Mouse (Mus musculus) lung, postnatal 0 days (tissue): Measurements from ENCODE around the gene Ptprc.

Experiments used
- CTCF ChIP-seq: IDR thresholded peaks from 2 replicates; pipeline ENCODE4 v1.5.1; 2016; ENCODE audit warnings: antibody characterized with exemption, mild to moderate bottlenecking
- EP300 ChIP-seq: IDR thresholded peaks from 2 replicates; pipeline ENCODE4 v1.6.1; 2016; ENCODE audit warnings: antibody characterized with exemption, mild to moderate bottlenecking, control low read depth

- TF ChIP-seq CTCF = no peak
- no peak for TF ChIP-seq EP300
Measured at GRCm38 (mm10) chr1:138157008-138157407, 18.5 kb downstream of the Ptprc start.
